ENCODE assay signal across 1 mouse cellular context in the genomic region with DNA sequence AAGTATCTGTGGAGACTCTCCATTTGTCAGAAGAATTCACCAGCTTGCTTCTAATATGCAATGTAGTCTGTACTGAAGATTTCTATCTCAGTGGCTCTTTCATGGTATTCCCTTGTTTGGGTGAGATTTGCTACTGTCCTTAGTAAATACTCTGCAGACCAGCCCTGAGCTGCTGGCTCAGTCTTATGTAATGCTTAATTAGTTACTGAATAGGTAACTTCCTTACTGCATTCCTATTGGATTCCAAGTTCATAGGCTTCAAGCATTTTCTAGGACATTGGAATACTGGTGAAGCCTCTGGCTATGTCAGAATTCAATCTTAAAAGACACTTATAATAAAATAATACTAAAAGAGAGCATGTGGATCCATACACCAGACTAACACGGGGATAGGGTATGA. TPM values are rescaled to one million over a fixed set of nuclear protein-coding genes. Genes with fewer than 3 reads are reported as not detected.
"Had no signal": no experiment of that assay in that cellular context is flagged by ENCODE, and none has a peak within 500 bp of the region (broad histone marks: within the 10 kb centered on the region; RNA-seq: fewer than 3 reads in every experiment).

No protein-coding gene starts in this region.

RNA-seq across cellular contexts. Expression of a gene that starts 22.3 kb away (rescaled TPM):
- polyA plus RNA-seq: erythroblast, embryonic 14.5 days had no signal
